Mouse (Mus musculus) liver (tissue): ENCODE measurements around the gene Vcl.

Source experiments
- DNase-seq: peaks from one replicate; pipeline ENCODE4 v3.0.0-alpha.2; 2020; ENCODE audit warnings: mixed read lengths

Vcl gene

DNA sequence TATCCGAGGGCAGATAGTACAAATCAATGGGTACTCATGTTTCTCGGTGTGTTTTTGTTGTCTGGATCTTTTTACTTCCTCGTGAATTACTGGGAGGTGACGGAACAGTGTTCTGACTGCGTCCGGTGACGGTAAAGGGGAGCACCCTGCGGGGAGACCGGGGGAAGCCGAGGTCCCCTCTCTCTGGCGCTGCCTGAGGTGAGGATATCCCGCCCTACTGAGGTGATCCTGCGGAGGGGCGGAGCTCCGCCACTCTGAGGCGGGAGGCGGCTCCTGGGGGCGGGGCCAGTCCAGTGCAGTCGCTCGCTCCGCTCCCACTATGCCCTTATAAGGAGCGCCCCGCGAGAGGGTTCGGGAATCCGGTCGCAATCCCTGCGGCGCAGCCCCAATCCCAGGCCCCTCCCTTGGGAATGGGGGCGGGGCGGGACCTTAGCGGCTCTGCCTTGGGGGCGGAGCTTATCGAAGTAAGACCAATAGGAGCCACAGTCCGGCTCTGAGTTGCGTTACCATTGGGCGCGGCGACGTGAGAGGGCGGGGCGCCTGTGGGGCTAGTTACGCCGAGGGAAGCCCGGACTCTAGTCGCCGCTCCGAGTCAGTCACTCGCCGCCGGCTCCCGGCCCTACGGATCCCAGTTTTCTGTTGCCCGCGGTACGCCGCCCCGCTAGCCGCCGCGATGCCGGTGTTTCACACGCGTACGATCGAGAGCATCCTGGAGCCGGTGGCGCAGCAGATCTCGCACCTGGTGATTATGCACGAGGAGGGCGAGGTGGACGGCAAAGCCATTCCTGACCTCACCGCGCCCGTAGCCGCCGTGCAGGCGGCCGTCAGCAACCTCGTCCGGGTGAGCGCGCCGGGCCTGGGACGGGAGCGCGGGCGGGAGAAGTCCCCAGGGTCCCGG lies at the start of gene Vcl:
Gene Vcl, plus strand, starts transcription at position 551 of the 898 bp plus-strand sequence.
- peak; percentile 99 for DNase-seq

GRCm38 (mm10) chr14:20884691-20885090 lies 44.5 kb upstream of the Vcl start:
- peak; percentile 53 for DNase-seq

DNA sequence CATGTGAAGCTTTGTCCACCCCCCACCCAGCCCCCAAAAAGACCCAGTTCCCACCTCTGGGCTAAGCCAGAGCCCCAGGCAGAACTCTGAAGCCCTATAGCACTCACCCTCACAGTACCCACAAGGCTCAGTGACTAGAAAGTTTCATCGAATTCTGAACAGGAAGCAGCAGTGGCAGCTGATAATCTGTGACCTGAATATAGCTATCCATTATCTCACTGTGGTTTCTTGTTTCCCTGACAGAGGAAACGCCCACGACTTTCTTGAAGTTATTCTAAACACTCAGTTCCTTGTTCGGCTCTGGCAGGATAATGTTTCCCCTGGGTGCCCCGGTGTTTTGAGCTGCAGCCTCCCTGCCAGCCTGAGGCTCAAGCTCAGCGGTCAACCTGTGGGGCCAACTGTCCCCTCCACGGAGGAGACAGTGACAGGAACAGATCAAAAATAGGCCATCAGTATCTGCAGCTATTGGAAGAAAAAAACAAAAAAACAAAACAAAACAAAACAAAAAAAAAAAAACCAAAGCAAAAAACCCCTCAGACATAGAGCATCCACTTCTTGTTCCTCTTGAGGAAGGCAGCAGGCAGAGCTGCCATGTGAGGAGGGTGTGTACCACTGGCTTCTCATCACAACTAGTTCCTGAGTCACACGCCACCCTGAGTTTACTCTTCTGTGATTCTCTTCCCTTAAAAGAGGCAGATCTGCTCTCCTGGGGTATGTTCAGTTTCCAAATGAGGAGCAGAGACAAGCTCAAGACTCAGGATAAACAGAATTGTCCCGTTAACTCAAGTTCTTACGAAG lies 43.9 kb upstream of the Vcl start:
- peak; percentile 55 for DNase-seq

DNA sequence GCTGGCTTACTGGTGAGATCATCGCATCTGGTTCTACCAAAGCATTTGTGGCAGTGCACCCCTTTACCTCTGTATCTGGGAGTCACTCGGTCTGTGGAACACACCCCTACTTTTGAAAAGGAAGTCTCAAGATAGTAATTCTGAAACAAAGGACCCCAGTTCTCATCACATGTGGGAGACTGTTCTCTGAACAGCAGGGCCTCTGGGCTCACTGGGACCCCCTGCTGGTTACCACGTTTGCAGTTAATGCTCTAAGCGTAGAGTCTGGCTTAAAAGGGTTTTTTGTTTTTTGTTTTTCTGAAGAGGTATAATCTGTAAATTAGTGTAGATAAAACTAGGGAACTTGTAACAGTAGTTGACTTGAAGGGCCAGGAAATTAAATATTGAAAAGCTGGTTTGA lies 42.9 kb upstream of the Vcl start:
- DNase-seq = peak; percentile 39

DNA sequence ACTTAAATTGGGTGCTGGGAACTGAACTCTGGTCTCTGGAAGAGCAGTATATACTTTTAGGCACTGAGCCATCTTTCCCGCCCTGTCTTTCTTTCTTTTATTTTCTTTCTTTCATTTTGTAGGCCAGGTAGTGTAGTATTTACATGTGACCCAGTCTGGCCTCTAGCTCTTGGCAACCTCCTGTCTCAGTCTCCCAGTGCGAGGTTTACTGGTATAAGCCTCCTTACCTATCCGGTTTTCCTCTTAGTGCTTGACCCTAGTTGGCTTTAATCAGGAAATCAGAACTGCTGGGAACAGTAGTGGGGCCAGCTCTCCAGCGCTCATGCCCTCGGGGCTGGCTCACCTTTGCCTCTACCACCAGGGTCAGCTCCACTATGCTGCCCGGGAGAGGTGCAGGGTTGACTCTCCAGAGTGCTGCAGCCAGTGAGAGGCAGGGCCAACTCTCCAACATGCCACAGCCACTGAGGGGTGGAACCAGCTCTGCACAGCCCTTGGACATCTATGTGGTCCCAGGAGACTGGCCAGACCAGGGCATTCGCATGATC lies 41.6 kb upstream of the Vcl start:
- no peak for DNase-seq

- no peak for DNase-seq
Measured at GRCm38 (mm10) chr14:20891941-20892402, 37.2 kb upstream of the Vcl start.

- DNase-seq = no peak
Measured at GRCm38 (mm10) chr14:20893815-20894214, 35.4 kb upstream of the Vcl start.

DNA sequence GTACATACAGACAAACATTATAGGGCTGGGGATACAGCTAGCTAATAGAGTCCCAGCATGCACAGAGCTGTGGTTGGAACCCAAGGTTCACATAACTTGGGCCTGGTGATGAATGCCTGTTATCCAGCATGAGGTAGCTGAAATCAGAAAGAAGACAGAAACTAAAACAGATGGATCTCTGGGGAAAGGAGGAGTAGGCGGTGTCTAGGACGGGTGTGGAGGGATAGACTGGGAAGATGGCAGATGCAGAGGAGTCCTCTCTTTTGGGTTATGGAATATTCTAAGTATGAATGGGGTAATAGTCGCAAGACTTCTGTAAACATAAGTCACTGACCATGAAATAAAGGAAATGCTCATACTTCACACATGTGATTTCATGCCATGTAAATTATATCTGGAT lies 27.9 kb upstream of the Vcl start:
- DNase-seq = no peak

DNA sequence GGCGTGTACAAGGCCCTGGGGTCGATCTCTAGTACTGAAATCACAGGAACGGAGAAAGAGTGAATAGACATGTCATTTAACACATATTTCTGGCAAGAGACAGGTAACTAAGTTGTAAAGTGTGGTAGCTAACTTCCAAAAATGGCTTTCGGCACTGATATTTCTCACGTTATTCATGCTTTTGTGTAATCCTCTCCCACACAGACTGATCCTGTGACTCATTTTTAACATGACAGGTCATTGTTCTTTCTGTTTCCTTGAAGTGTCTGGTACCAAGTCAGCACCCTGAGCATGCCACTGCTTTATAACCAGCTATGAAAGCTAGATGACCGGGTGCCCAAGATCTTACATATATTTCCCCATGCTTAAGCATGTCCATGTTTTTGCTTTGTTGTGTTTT lies 26.1 kb upstream of the Vcl start:
- no peak for DNase-seq

DNA sequence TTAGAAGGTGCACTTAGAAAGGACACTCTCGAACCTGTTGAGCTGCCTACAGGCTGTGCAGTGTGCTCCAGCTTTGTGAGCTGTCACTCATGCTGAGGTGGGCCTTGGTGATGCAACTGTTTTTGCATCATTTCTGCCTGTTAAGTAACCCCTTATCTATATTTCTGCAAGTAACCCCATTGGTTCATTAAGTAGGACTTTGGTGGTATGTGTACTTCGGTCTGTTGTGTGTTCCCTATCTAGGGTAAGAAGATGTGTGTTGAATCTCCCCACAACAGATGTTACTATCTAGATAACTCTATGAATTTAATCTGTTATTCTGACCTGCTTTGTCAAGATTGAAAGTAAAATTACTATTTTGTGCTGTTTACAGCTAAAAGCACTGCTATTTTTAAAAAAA lies 17.4 kb upstream of the Vcl start:
- DNase-seq = peak; percentile 44

DNA sequence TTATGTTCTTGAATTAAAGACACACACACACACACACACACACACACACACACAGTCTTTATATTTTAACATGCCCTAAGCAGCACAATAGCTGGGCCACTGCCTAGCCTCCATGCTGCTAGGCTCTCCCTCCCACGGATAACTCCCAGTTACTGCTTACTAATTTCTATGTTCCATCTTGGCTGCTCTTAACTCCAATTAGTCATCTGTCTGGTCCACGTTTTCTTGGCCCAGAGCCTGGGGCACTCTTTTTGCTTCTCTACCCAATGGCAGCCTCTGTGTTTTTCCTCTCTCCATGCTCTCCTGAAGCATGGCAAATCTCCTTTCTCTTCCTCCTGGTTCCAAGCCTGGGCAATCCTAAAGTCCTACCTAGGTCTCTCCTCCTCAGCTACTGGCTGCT lies 14.8 kb upstream of the Vcl start:
- DNase-seq = no peak

DNA sequence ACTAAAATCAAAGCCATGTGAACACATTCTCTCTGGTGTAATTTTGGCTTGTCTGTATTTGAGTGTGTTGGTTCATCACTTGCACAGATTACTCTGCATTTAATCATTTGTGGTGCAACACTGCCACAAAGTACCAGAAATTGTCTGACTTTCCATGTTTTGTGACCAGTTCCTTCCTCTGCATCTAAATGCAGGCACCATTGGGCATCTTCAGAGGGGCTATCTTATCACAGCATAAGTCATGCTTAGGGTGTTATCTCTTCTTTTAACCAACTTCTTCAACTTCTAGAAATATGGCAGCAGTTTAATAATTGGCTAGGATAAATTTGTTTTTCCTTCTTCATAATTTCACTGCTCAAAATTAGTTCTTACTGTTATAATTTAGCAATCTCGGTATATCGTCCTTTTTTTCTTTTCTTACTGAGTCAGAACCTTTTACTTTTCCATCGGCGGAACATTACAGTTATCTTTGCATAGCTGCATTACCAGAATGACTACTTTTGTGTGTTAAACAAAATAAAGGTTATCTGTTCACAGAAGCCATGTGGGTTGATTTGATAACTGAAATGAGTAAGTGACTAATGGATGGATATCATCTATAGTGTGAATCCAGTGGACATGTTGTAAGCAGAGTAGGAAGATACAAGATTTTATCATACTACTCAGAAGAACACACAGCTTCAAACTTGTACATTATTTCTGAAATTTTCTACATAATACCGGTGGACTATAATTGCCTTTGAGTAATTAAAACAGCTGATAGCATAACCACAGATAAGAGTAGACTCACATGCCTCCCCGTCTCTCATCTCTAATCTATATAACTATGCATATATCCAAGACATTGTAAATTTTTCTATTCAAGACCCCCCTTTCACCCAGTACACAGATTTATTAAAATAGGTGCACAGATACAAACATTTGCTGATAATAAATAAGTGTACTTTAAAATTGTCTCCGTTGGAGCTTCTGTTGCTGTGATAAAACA lies 12.3 kb upstream of the Vcl start:
- DNase-seq = no peak

GRCm38 (mm10) chr14:20924071-20924789 lies 5.0 kb upstream of the Vcl start:
- DNase-seq = no peak

DNA sequence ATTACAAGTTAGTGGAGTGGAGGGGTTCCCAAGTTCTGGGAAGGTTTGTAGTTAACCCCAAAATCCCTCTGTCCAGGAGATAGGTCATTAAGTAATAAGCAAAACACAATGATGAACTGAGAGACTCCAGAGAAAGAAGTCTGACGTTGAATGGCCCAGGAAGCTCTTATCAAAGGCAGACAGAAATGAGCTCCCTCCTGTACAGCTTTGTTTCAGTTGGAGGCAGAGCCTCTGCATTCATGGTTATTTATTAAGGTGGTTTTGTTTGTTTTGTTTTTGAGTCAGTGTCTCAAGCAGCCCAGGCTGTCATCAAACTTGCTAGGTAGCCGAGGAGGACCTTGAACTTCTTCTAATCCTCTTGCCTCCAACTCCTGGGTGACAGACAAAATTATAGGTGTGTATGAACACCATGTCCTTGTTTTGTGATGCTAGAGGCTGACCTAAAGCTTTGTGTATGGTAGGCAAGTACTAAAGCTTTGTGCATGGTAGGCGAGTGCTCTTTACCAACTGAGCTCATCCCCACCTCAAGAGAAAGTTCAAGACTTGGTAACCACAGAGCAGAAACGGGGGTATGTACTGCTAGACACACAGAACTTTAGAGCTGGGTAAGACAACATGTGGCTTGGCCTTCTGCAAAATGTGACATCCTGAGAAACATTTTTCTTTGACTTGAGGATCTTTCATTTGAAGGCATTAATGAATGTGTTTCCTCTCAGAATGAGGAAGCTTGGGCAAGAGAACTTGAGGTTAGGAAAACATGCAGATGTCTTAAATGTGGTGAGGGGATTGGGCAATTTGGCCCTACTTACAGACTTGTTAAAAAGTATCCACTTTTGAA lies 1.5 kb upstream of the Vcl start:
- DNase-seq = no peak

DNA sequence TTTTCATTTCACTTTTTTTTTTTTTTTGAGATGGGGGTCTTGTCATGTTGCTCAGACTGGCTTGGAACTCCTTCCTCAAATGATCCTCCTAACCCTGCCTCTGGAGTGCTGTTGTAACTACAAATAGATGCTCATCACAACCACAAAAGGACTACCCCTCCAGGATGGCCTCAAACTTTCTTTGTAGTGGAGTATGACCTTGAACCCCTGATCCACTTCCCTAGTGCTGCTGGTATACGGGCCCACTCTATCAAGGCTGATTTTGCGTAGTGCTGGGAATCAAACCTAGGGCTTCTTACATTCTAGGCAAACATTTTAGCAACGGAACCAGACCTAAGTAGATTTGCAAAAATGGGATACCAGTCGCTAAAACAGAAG lies 901 bp upstream of the Vcl start:
- DNase-seq = no peak

- DNase-seq = peak; percentile 66
Measured at GRCm38 (mm10) chr14:20929814-20930434, 726 bp downstream of the Vcl start.

DNA sequence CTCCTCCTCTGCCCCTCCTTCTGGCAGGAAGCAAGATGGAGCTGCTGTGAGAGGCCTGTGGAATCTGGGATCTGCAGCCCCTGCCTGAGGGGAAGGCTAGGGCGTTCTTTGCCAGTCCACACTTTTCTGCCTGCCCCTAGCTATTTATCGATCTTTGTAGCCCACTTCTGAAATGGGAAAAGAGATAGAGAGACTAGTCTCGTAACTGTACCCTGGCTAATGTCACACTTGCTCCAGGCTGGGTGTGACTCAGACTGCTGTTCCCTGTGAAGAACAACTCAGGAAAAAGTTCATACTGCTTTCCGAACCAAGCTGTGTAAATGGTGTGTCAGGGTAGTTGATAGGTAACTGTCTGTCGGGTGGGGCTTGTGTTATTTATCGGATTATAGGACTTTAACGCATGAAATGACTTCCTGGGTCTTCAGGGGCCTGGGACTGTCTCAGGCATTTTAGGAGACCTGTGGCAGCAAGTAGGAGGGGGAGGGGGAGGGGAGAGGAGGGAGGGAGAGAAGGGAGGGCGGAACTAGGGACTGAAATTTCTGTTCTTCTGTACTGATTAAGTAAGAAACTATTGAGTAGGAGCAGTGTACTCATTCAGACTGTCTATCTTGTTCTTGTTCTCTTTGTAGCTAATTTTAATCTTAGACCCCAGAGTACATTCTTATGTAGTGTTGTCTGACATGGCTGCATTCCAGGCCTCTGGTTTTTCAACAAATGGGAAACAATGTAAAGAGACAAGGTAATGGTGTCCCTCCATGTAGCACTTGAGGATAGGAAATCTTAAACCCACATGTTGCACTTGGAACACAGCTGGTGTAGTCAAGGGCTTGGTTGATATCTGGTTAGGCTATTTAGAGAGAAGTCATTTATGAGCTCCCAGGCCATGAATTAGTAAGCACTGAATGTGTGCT lies 1.5 kb downstream of the Vcl start:
- peak; percentile 46 for DNase-seq

GRCm38 (mm10) chr14:20938424-20938823 lies 9.2 kb downstream of the Vcl start:
- no peak for DNase-seq

GRCm38 (mm10) chr14:20938860-20939259 lies 9.7 kb downstream of the Vcl start:
- DNase-seq = no peak
